Mouse (Mus musculus) C2C12 (cell line): ENCODE measurements at regions not wholly inside any gene's neighbourhood (a gene's known extent, or its start where the extent isn't known, plus 50 kb on each side); places are given as distances from the start of the nearest gene placed in this dataset.

ENCODE experiments used
- CTCF ChIP-seq: IDR thresholded peaks from one replicate; pipeline ENCODE4 v1.5.1; 2011; ENCODE audit not compliant: control insufficient read depth, insufficient read depth, insufficient read length
- MAX ChIP-seq: IDR thresholded peaks from one replicate; pipeline ENCODE4 v1.6.1; 2011; ENCODE audit warnings: mild to moderate bottlenecking, control low read depth
- MYOD1 ChIP-seq: IDR thresholded peaks from one replicate; pipeline ENCODE4 v1.6.1; 2011; ENCODE audit warnings: low read depth; ENCODE audit not compliant: control insufficient read depth, insufficient read length
- USF1 ChIP-seq: IDR thresholded peaks from one replicate; pipeline ENCODE4 v1.6.1; 2011; ENCODE audit warnings: low read depth, mild to moderate bottlenecking, control low read depth, moderate library complexity

GRCm38 (mm10) chr13:115308586-115308985 lies 206.8 kb upstream of the Itga1 start:
- TF ChIP-seq CTCF, result no peak
- no peak for TF ChIP-seq MYOD1
- TF ChIP-seq MAX, result no peak
- no peak for TF ChIP-seq USF1
